Mouse (Mus musculus): ENCODE data around the gene Slc37a3. TPM values are rescaled to one million over a fixed set of nuclear protein-coding genes. Genes with fewer than 3 reads are reported as not detected.

The Slc37a3 gene
- polyA plus RNA-seq, 1 experiment from 2014 or later = 52.6 TPM

DNA sequence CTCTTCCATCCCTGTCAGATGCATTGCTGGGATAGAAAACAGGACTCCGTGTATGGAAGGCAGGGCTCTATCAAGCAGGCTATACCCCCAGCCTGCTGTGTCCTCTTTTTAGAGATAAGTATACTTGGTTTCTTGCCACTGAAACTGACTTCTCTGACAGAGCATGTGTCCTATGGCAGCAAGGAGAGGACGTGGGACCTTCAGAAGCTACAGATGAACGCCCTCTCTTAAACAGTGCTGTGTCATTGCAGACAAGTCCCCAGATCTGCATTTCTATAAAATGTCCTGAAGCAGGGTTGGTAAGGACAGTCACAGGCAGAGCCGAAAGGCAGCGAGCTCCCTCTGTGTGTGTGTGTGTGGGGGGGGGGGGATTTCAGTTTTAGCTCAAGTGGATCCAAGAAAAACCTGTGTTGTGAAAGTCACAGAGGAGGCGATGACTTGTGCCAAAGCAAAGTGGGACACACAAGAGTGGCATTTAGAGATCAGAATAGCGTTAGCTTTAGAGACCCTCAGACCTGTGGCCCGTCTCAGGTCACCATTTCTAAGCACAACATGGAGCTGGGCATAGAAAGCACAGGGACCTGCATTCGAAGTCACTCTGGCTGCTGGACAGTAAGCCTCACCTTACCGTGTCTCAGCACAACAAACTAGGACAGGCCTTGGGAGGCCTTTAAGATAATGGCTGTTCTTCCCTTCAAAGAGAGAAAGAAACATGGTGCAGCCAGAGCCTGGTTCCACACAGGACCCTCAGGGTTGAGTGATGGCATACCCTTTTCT lies 59.4 kb downstream of the Slc37a3 start:
- 88% methylated on average over 10 of the region's 10 CpGs for WGBS
- H3K9me3 ChIP-seq (replicated peaks) = no peaks in the 10 kb centered on the region

DNA sequence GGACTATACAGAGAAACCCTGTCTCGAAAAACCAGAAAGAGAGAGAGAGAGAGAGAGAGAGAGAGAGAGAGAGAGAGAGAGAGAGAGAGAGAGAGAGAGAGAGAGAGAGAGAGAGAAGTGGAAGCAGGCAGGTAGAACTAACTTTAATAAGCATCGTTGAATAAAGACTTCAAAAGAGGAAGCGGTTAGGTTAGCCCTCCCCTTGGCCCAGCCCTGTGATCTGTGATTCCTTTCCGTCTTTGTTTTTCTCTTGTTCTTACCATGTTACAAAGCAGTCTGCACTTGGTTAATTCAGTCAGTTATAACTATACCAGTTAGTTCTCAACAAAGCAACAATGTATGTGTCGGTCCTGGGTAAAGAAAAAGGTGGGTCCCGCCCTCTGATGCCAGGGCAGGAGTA lies 61.4 kb downstream of the Slc37a3 start:
- Histone ChIP-seq H3K27me3 (replicated peaks) (no peaks in the 10 kb centered on the region), H3K4me1 (peaks cover 5% of the 10 kb centered on the region), H3K4me3 (replicated peaks) (no peak overlapping the region), H3K9ac (replicated peaks) (no peak overlapping the region), H3K27ac (replicated peaks) (no peak overlapping the region), H3K9me3 (replicated peaks) (no peaks in the 10 kb centered on the region), H3K4me2 (no peak overlapping the region), H3K36me3 (no peaks in the 10 kb centered on the region)
- WGBS = 91% methylated on average over 6 of the region's 6 CpGs
- ATAC-seq (ENCODE audit: low FRiP score) = no peak

More for the DNA sequence above, 59.4 kb downstream of the Slc37a3 start:
- Histone ChIP-seq H3K9ac (replicated peaks) (no peak overlapping the region), H3K36me3 (no peaks in the 10 kb centered on the region), H3K4me1 (peaks cover 5% of the 10 kb centered on the region), H3K27me3 (replicated peaks) (no peaks in the 10 kb centered on the region), H3K27ac (replicated peaks) (0 out of 2 replicates have a peak overlapping the region, but pooled peaks have one; percentile 9), H3K4me3 (replicated peaks) (no peak overlapping the region), H3K4me2 (no peak overlapping the region)
- no peak for ATAC-seq (ENCODE audit: low FRiP score)

GRCm38 (mm10) chr6:39314461-39314860 lies 63.0 kb downstream of the Slc37a3 start:
- H3K36me3 ChIP-seq = no peaks in the 10 kb centered on the region
- ATAC-seq (ENCODE audit: low FRiP score) = no peak
- H3K4me3 ChIP-seq (replicated peaks) = no peak overlapping the region
- no peaks in the 10 kb centered on the region for H3K27me3 ChIP-seq (replicated peaks)
- no peak overlapping the region for H3K4me2 ChIP-seq
- H3K27ac ChIP-seq (replicated peaks) = no peak overlapping the region
- H3K9ac ChIP-seq (replicated peaks) = no peak overlapping the region
- WGBS = 96% methylated on average over 12 of the region's 12 CpGs
- H3K9me3 ChIP-seq (replicated peaks) = no peaks in the 10 kb centered on the region
- H3K4me1 ChIP-seq = peaks cover 5% of the 10 kb centered on the region

DNA sequence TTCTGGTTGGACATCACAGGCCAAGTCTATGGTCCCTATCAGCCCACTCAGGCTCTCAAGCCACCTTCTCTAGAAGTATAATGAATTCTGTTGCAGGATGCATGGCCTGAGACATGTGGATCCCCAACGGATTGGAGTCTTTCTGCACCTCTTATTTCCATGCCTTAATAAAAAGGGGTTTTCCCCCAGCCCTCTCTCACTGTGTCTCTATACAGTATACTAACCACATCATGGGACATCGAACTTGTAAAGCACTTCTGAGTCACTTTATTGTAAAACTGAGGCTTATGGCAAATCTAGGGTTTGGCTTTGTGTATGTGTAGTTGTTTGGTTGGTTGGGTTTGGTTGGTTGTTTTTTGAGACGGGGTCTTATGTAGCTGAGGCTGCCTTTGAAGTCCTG lies 65.7 kb downstream of the Slc37a3 start:
- H3K4me3 ChIP-seq (replicated peaks) = no peak overlapping the region
- ATAC-seq (ENCODE audit: low FRiP score) = no peak
- H3K27ac ChIP-seq (replicated peaks) = no peak overlapping the region
- H3K27me3 ChIP-seq (replicated peaks) = no peaks in the 10 kb centered on the region
- no peaks in the 10 kb centered on the region for H3K9me3 ChIP-seq (replicated peaks)
- H3K9ac ChIP-seq (replicated peaks) = no peak overlapping the region
- no peaks in the 10 kb centered on the region for H3K4me1 ChIP-seq
- H3K36me3 ChIP-seq = no peaks in the 10 kb centered on the region
- WGBS = 93% methylated on average over 3 of the region's 3 CpGs
- no peak overlapping the region for H3K4me2 ChIP-seq

DNA sequence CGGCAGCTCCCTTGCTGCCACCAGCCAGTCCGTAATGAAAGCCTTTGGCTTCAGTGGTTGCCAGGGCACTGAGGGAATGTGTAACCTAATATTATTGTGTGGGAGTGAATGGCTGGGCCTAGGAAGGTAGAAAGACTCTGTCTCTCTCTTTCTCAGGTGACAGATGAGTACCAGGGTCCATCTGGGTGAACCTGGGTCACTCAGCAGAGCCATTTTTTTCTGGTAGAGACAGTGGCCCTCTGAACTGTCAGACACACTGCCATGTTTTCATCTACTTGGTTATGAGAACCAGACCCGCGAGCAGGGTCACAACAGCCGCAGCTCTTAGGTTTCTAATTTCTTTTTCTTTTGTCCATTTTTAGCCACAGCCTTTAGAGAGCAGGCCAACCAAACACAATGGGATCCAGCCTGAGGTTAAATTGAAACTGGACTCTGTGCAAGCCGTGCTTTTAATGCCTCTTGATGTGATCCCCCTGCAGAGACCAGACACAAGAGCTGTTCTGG lies 73.1 kb downstream of the Slc37a3 start:
- WGBS = 19% methylated on average over 6 of the region's 6 CpGs
- Histone ChIP-seq H3K27ac (replicated peaks) (peak overlapping the region; percentile 41; the same call in 1 of the 2 replicates), H3K36me3 (no peaks in the 10 kb centered on the region), H3K9ac (replicated peaks) (no peak overlapping the region), H3K4me2 (no peak overlapping the region), H3K4me1 (peaks cover 3% of the 10 kb centered on the region; the same call in 1 of the 2 replicates), H3K9me3 (replicated peaks) (no peaks in the 10 kb centered on the region), H3K4me3 (replicated peaks) (no peak overlapping the region), H3K27me3 (replicated peaks) (no peaks in the 10 kb centered on the region)
- no peak for ATAC-seq (ENCODE audit: low FRiP score)

GRCm38 (mm10) chr6:39301484-39301883 lies 76.0 kb downstream of the Slc37a3 start:
- H3K27me3 ChIP-seq (replicated peaks) = no peaks in the 10 kb centered on the region
- no peaks in the 10 kb centered on the region for H3K9me3 ChIP-seq (replicated peaks)
- H3K4me2 ChIP-seq = no peak overlapping the region
- H3K27ac ChIP-seq (replicated peaks) = no peak overlapping the region
- no peak overlapping the region for H3K4me3 ChIP-seq (replicated peaks)
- H3K4me1 ChIP-seq = peaks cover 3% of the 10 kb centered on the region; the same call in 1 of the 2 replicates
- no peaks in the 10 kb centered on the region for H3K36me3 ChIP-seq
- ATAC-seq (ENCODE audit: low FRiP score) = no peak
- WGBS = 87% methylated on average over 3 of the region's 3 CpGs
- H3K9ac ChIP-seq (replicated peaks) = no peak overlapping the region

- Histone ChIP-seq H3K4me3 (replicated peaks) (no peak overlapping the region), H3K27ac (replicated peaks) (no peak overlapping the region), H3K27me3 (replicated peaks) (no peaks in the 10 kb centered on the region), H3K36me3 (no peaks in the 10 kb centered on the region), H3K9me3 (replicated peaks) (no peaks in the 10 kb centered on the region), H3K9ac (replicated peaks) (no peak overlapping the region), H3K4me1 (peaks cover 7% of the 10 kb centered on the region; the same call in 1 of the 2 replicates), H3K4me2 (no peak overlapping the region)
- no peak for ATAC-seq (ENCODE audit: low FRiP score)
- 93% methylated on average over 6 of the region's 6 CpGs for WGBS
Observed at GRCm38 (mm10) chr6:39297079-39297478, 80.4 kb downstream of the Slc37a3 start.

DNA sequence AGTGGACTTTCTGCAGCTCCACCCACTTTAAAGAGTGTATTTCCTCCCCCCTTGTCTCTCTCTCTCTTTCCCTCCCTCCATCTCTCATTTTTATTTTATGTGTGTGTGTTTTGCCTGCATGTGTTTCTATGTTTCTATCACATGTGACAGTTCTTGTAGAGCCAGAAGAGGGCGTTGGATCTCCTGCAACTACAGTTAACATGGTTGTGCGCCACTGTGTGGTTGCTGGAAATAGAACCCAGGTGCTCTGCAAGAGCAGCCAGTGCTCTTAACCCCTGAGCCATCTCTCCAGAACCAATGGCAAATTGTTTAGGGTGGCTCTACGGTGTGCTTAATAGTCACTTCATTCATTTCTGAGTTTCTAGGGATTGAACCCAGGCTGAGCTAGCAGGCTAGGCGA lies 81.0 kb downstream of the Slc37a3 start:
- peaks cover 7% of the 10 kb centered on the region; the same call in 1 of the 2 replicates for H3K4me1 ChIP-seq
- no peak overlapping the region for H3K4me2 ChIP-seq
- WGBS = 78% methylated on average over 4 of the region's 4 CpGs
- H3K27ac ChIP-seq (replicated peaks) = no peak overlapping the region
- H3K4me3 ChIP-seq (replicated peaks) = no peak overlapping the region
- no peaks in the 10 kb centered on the region for H3K36me3 ChIP-seq
- no peak overlapping the region for H3K9ac ChIP-seq (replicated peaks)
- H3K9me3 ChIP-seq (replicated peaks) = no peaks in the 10 kb centered on the region
- ATAC-seq (ENCODE audit: low FRiP score) = no peak
- H3K27me3 ChIP-seq (replicated peaks) = no peaks in the 10 kb centered on the region

DNA sequence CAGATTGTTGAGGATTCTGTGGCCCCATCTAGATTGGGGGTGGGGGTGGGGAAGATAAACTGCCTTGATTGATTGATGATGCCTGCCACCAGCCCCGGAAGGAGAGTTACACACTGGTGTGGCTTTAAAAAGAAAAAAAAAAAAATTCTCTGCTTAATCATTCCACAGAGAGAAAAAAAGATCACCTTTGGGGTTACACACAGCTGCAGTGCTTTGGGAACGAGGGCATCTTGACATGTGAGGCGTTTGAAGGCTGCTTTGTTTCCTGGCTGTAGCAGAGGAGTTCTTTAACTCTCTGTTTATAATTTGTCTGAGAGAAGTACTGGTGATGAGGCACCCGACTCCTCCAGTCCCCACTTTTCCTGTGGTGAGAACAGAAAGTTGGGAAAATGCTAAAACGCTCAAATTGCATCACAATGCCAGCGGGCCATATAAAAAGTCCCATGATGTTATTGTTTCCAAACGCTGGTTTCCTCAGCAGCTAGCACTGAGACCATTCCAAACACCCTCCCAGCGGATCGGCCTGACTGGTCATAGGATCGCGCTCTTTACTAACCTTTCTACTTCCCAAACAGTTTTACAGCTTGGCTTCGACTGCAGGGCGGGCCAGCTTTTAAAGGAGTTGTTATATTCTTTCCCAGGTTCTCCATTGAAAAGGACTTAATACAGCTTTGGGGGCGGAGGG lies 81.6 kb downstream of the Slc37a3 start:
- peaks cover 7% of the 10 kb centered on the region; the same call in 1 of the 2 replicates for H3K4me1 ChIP-seq
- no peak for ATAC-seq (ENCODE audit: low FRiP score)
- peak overlapping the region; percentile 25; the same call in 1 of the 2 replicates for H3K4me2 ChIP-seq
- no peak overlapping the region for H3K9ac ChIP-seq (replicated peaks)
- no peaks in the 10 kb centered on the region for H3K27me3 ChIP-seq (replicated peaks)
- H3K27ac ChIP-seq (replicated peaks) = no peak overlapping the region
- no peak overlapping the region for H3K4me3 ChIP-seq (replicated peaks)
- WGBS = 11% methylated on average over 14 of the region's 14 CpGs
- H3K36me3 ChIP-seq = no peaks in the 10 kb centered on the region
- H3K9me3 ChIP-seq (replicated peaks) = no peaks in the 10 kb centered on the region

DNA sequence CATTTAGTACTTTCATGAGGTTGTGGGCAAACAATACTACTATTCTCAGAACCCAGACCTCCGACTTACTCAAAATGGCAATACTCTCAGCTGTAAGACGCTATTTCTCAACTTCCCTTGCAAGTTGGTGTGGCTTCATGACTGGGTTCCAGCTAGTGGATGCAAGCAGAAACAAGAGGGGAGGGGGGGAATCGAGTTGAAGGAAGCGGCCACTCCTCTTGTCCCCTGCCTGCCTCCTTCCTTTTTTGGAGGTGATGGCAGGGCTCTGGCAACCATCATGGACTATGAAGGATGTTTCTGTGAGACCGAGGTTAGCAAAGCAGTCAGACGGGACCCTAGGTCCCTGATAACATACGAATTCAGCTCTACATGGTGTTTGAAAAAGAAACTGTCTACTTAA lies 87.8 kb downstream of the Slc37a3 start:
- Histone ChIP-seq H3K9me3 (replicated peaks) (no peaks in the 10 kb centered on the region), H3K36me3 (no peaks in the 10 kb centered on the region), H3K4me3 (replicated peaks) (no peak overlapping the region), H3K4me1 (no peaks in the 10 kb centered on the region), H3K27ac (replicated peaks) (no peak overlapping the region), H3K9ac (replicated peaks) (no peak overlapping the region), H3K27me3 (replicated peaks) (no peaks in the 10 kb centered on the region), H3K4me2 (no peak overlapping the region)
- 79% methylated on average over 7 of the region's 7 CpGs for WGBS
- ATAC-seq (ENCODE audit: low FRiP score) = no peak

GRCm38 (mm10) chr6:39287782-39288181 lies 89.7 kb downstream of the Slc37a3 start:
- H3K4me2 ChIP-seq = no peak overlapping the region
- no peak overlapping the region for H3K27ac ChIP-seq (replicated peaks)
- ATAC-seq (ENCODE audit: low FRiP score) = no peak
- no peaks in the 10 kb centered on the region for H3K4me1 ChIP-seq
- no peak overlapping the region for H3K9ac ChIP-seq (replicated peaks)
- no peaks in the 10 kb centered on the region for H3K9me3 ChIP-seq (replicated peaks)
- no peaks in the 10 kb centered on the region for H3K27me3 ChIP-seq (replicated peaks)
- H3K4me3 ChIP-seq (replicated peaks) = no peak overlapping the region
- no peaks in the 10 kb centered on the region for H3K36me3 ChIP-seq
- 91% methylated on average over 3 of the region's 3 CpGs for WGBS

- H3K4me2 ChIP-seq = no peak overlapping the region
- no peaks in the 10 kb centered on the region for H3K4me1 ChIP-seq
- 39% methylated on average over 5 of the region's 5 CpGs for WGBS
- no peaks in the 10 kb centered on the region for H3K9me3 ChIP-seq (replicated peaks)
- no peak overlapping the region for H3K4me3 ChIP-seq (replicated peaks)
- no peak overlapping the region for H3K27ac ChIP-seq (replicated peaks)
- no peak for ATAC-seq (ENCODE audit: low FRiP score)
- no peak overlapping the region for H3K9ac ChIP-seq (replicated peaks)
- H3K36me3 ChIP-seq = no peaks in the 10 kb centered on the region
- no peaks in the 10 kb centered on the region for H3K27me3 ChIP-seq (replicated peaks)
Observed at GRCm38 (mm10) chr6:39286732-39287083, 90.8 kb downstream of the Slc37a3 start.
